Mouse (Mus musculus) layer of hippocampus, adult 9-10 months (tissue): Measurements from ENCODE around the gene Prdm2.

Source experiments
- DNase-seq: peaks from one replicate; pipeline ENCODE4 v3.0.0; 2022; ENCODE audit warnings: low spot score

The Prdm2 gene

GRCm38 (mm10) chr4:143211584-143212340 lies 1.0 kb downstream of the Prdm2 start:
- peak; percentile 11 for DNase-seq

- no peak for DNase-seq
These were observed 2.8 kb downstream of the Prdm2 start for GRCm38 (mm10) chr4:143209997-143210396.

GRCm38 (mm10) chr4:143202653-143203052 lies 10.1 kb downstream of the Prdm2 start:
- DNase-seq, result no peak

- no peak for DNase-seq
These were observed 14.4 kb downstream of the Prdm2 start for GRCm38 (mm10) chr4:143198371-143198770.

GRCm38 (mm10) chr4:143197845-143198356 lies 14.9 kb downstream of the Prdm2 start:
- DNase-seq, result no peak

GRCm38 (mm10) chr4:143194328-143194727 lies 18.5 kb downstream of the Prdm2 start:
- DNase-seq, result no peak

GRCm38 (mm10) chr4:143193164-143193563 lies 19.6 kb downstream of the Prdm2 start:
- no peak for DNase-seq

GRCm38 (mm10) chr4:143191783-143192182 lies 21.0 kb downstream of the Prdm2 start:
- no peak for DNase-seq

GRCm38 (mm10) chr4:143190657-143191056 lies 22.1 kb downstream of the Prdm2 start:
- no peak for DNase-seq

GRCm38 (mm10) chr4:143188571-143189191 lies 24.1 kb downstream of the Prdm2 start:
- DNase-seq, result no peak

GRCm38 (mm10) chr4:143186066-143186465 lies 26.7 kb downstream of the Prdm2 start:
- no peak for DNase-seq

GRCm38 (mm10) chr4:143185496-143185895 lies 27.3 kb downstream of the Prdm2 start:
- no peak for DNase-seq

- DNase-seq, result peak; percentile 22
These were observed 29.7 kb downstream of the Prdm2 start for GRCm38 (mm10) chr4:143183141-143183540.

- no peak for DNase-seq
These were observed 32.1 kb downstream of the Prdm2 start for GRCm38 (mm10) chr4:143180731-143181130.

GRCm38 (mm10) chr4:143171600-143172290 lies 41.0 kb downstream of the Prdm2 start:
- no peak for DNase-seq

- no peak for DNase-seq
These were observed 42.5 kb downstream of the Prdm2 start for GRCm38 (mm10) chr4:143170290-143170689.

GRCm38 (mm10) chr4:143168093-143168492 lies 44.7 kb downstream of the Prdm2 start:
- DNase-seq, result no peak

GRCm38 (mm10) chr4:143161619-143162479 lies 50.9 kb downstream of the Prdm2 start:
- peak; percentile 98 for DNase-seq

GRCm38 (mm10) chr4:143160826-143161225 lies 52.0 kb downstream of the Prdm2 start:
- DNase-seq, result no peak

- no peak for DNase-seq
These were observed 53.5 kb downstream of the Prdm2 start for GRCm38 (mm10) chr4:143159336-143159735.

GRCm38 (mm10) chr4:143155871-143156270 lies 56.9 kb downstream of the Prdm2 start:
- no peak for DNase-seq

GRCm38 (mm10) chr4:143155036-143155435 lies 57.8 kb downstream of the Prdm2 start:
- no peak for DNase-seq
